Mouse (Mus musculus): ENCODE data around the gene Akap8.

Gene Akap8

GRCm38 (mm10) chr17:32284262-32285137 is 36.5 kb downstream of the Akap8 start, which contains the start of gene Brd4:
Gene Brd4 (minus strand): TSS chr17:32284722.
- DNase-seq (ENCODE audit: low read depth, low spot score): peak; percentile 81

GRCm38 (mm10) chr17:32283771-32284221 is 37.2 kb downstream of the Akap8 start:
- peak; percentile 46 for DNase-seq (ENCODE audit: low read depth, low spot score)

GRCm38 (mm10) chr17:32283341-32283740 is 37.7 kb downstream of the Akap8 start:
- DNase-seq (ENCODE audit: low read depth, low spot score): peak; percentile 16

GRCm38 (mm10) chr17:32281611-32282310 is 39.3 kb downstream of the Akap8 start:
- DNase-seq (ENCODE audit: low read depth, low spot score): no peak

GRCm38 (mm10) chr17:32281126-32281525 is 39.9 kb downstream of the Akap8 start:
- no peak for DNase-seq (ENCODE audit: low read depth, low spot score)

- DNase-seq (ENCODE audit: low read depth, low spot score): no peak
Measured at GRCm38 (mm10) chr17:32280575-32280974, 40.5 kb downstream of the Akap8 start.

- no peak for DNase-seq (ENCODE audit: low read depth, low spot score)
Measured at GRCm38 (mm10) chr17:32277201-32277600, 43.8 kb downstream of the Akap8 start.

GRCm38 (mm10) chr17:32275568-32275967 is 45.5 kb downstream of the Akap8 start:
- no peak for DNase-seq (ENCODE audit: low read depth, low spot score)

- DNase-seq (ENCODE audit: low read depth, low spot score): no peak
Measured at GRCm38 (mm10) chr17:32269151-32269550, 51.9 kb downstream of the Akap8 start.

- peak; percentile 49 for DNase-seq (ENCODE audit: low read depth, low spot score)
Measured at GRCm38 (mm10) chr17:32268540-32268960, 52.5 kb downstream of the Akap8 start.

GRCm38 (mm10) chr17:32268096-32268495 is 52.9 kb downstream of the Akap8 start:
- no peak for DNase-seq (ENCODE audit: low read depth, low spot score)

GRCm38 (mm10) chr17:32267617-32268016 is 53.4 kb downstream of the Akap8 start:
- no peak for DNase-seq (ENCODE audit: low read depth, low spot score)

- peak; percentile 33 for DNase-seq (ENCODE audit: low read depth, low spot score)
Measured at GRCm38 (mm10) chr17:32263672-32264071, 57.4 kb downstream of the Akap8 start.

- DNase-seq (ENCODE audit: low read depth, low spot score): no peak
Measured at GRCm38 (mm10) chr17:32262831-32263559, 58.0 kb downstream of the Akap8 start.

- DNase-seq (ENCODE audit: low read depth, low spot score): no peak
Measured at GRCm38 (mm10) chr17:32258869-32259268, 62.2 kb downstream of the Akap8 start.

- DNase-seq (ENCODE audit: low read depth, low spot score): no peak
Measured at GRCm38 (mm10) chr17:32257944-32258343, 63.1 kb downstream of the Akap8 start.

GRCm38 (mm10) chr17:32257452-32257851 is 63.6 kb downstream of the Akap8 start:
- no peak for DNase-seq (ENCODE audit: low read depth, low spot score)

- no peak for DNase-seq (ENCODE audit: low read depth, low spot score)
Measured at GRCm38 (mm10) chr17:32256896-32257295, 64.1 kb downstream of the Akap8 start.

All from skeletal muscle tissue, adult 2 months (tissue).